Mouse (Mus musculus): ENCODE measurements around the gene Arhgap15. TPM values are rescaled to one million over a fixed set of nuclear protein-coding genes. Genes with fewer than 3 reads are reported as not detected.

Gene Arhgap15
- polyA plus RNA-seq, 1 experiment, result 1.7 TPM

DNA sequence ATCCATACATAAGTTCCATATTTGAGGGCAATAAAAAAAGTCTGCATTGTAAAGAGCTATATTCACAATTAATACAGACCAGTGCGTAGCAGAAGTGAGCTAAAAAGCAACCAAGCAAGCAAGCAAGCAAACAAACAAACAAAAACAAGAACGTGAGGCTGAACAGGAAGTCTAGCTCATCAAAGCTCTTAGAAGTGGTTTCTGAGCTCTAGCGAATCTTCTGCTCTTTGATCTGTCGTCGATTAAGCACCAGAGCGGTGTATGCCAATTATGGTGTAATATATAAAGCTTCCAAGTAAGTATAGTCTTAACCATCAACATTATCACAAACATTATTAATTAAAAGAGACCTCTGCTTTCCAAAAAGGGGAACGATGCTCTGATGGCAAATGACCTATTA lies 243.9 kb downstream of the Arhgap15 start:
- no peak overlapping the region for H3K4me3 ChIP-seq (ENCODE audit: insufficient read depth, low read depth, low read length)
- no peak overlapping the region for H3K27ac ChIP-seq (ENCODE audit: insufficient read depth, low read depth, low read length)
- no peaks in the 10 kb centered on the region for H3K4me1 ChIP-seq (ENCODE audit: control insufficient read depth, insufficient read depth, low read length)
- 81% methylated on average over 7 of the region's 7 CpGs for WGBS
- no peak for TF ChIP-seq POLR2A (IDR thresholded peaks at IDR 0.05; ENCODE audit: low read depth, low read length)
- no peak for DNase-seq
- H3K27me3 ChIP-seq (replicated peaks; ENCODE audit: control insufficient read depth, insufficient read depth, low read length), result no peaks in the 10 kb centered on the region
- H3K36me3 ChIP-seq (ENCODE audit: control insufficient read depth, insufficient read depth, low read length), result no peaks in the 10 kb centered on the region

DNA sequence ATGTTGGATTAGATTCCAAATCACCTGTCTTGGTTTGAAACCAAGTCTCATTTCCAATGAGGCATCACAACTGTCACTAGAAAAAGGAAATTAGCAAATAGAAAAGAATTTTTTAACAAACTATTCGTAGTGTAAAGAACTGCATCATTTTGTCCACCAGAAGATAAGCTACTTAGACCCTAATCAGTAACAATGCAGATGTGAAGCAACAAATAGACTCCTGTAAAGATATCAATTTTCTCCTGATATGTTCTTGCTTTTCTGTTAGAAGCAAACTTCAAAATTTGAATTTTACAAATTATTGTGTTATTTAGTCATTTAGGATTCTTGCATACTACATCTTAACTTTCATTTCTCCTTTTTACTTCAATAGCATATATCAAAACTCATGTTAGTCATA lies 253.8 kb downstream of the Arhgap15 start:
- no peak overlapping the region for H3K4me3 ChIP-seq (ENCODE audit: insufficient read depth, low read depth, low read length)
- H3K4me1 ChIP-seq (ENCODE audit: control insufficient read depth, insufficient read depth, low read length), result no peaks in the 10 kb centered on the region
- H3K27me3 ChIP-seq (replicated peaks; ENCODE audit: control insufficient read depth, insufficient read depth, low read length), result no peaks in the 10 kb centered on the region
- no peak for DNase-seq
- H3K27ac ChIP-seq (ENCODE audit: insufficient read depth, low read depth, low read length), result no peak overlapping the region
- TF ChIP-seq POLR2A (IDR thresholded peaks at IDR 0.05; ENCODE audit: low read depth, low read length) (no peak), CTCF (conservative IDR thresholded peaks at IDR 0.05; ENCODE audit: insufficient read depth, insufficient read length, low read depth, low read length) (no peak)
- WGBS, result 80% methylated on average over 1 of the region's 1 CpGs
- H3K36me3 ChIP-seq (ENCODE audit: control insufficient read depth, insufficient read depth, low read length), result no peaks in the 10 kb centered on the region

DNA sequence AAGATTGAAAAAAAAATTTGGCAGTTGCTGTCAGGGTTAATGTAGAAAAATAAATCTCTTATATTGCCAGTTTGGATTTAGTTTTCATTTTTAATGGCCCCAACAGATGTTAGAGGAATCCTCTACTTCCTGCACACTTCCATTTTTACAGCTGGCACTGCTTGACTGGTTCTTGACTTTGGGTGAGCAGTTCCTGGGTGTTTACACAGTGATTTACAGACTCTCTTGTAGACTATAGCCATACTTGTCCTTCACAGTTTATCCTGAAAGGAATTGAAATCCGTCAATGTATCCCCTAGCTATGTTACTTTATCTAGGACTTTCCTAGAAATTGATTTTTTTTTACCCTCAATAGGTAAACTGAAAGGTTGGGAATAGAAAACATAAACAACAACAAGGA lies 261.6 kb downstream of the Arhgap15 start:
- no peak for TF ChIP-seq POLR2A (IDR thresholded peaks at IDR 0.05; ENCODE audit: low read depth, low read length)
- no peak for TF ChIP-seq CTCF (conservative IDR thresholded peaks at IDR 0.05; ENCODE audit: insufficient read depth, insufficient read length, low read depth, low read length)
- Histone ChIP-seq H3K4me3 (ENCODE audit: insufficient read depth, low read depth, low read length) (no peak overlapping the region), H3K27ac (ENCODE audit: insufficient read depth, low read depth, low read length) (no peak overlapping the region), H3K27me3 (replicated peaks; ENCODE audit: control insufficient read depth, insufficient read depth, low read length) (no peaks in the 10 kb centered on the region), H3K36me3 (ENCODE audit: control insufficient read depth, insufficient read depth, low read length) (no peaks in the 10 kb centered on the region), H3K4me1 (ENCODE audit: control insufficient read depth, insufficient read depth, low read length) (no peaks in the 10 kb centered on the region)
- WGBS, result 47% methylated on average over 1 of the region's 1 CpGs
- no peak for DNase-seq

DNA sequence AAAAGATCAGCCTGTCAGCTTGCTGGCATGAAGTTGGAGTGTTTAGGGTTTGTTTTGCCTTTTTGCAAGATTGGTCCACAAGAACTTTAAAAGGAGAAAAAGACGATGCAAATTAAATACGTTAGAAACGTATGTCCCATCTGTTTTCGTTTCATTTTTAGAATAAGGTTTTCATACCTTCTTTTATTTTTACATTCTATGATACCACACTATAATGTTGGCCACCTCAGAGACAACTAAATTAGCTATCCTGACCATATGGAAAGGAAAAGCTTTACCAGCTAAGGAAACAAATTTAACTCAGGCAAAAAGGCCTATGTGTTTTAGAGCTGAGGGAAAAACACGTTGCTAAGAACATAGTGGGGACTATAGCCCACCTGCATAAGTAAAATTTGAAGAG lies 264.8 kb downstream of the Arhgap15 start:
- DNase-seq, result no peak
- 92% methylated on average over 5 of the region's 5 CpGs for WGBS
- H3K4me3 ChIP-seq (ENCODE audit: insufficient read depth, low read depth, low read length), result no peak overlapping the region
- no peak overlapping the region for H3K27ac ChIP-seq (ENCODE audit: insufficient read depth, low read depth, low read length)
- no peaks in the 10 kb centered on the region for H3K36me3 ChIP-seq (ENCODE audit: control insufficient read depth, insufficient read depth, low read length)
- H3K27me3 ChIP-seq (replicated peaks; ENCODE audit: control insufficient read depth, insufficient read depth, low read length), result no peaks in the 10 kb centered on the region
- no peak for TF ChIP-seq POLR2A (IDR thresholded peaks at IDR 0.05; ENCODE audit: low read depth, low read length)
- H3K4me1 ChIP-seq (ENCODE audit: control insufficient read depth, insufficient read depth, low read length), result no peaks in the 10 kb centered on the region

DNA sequence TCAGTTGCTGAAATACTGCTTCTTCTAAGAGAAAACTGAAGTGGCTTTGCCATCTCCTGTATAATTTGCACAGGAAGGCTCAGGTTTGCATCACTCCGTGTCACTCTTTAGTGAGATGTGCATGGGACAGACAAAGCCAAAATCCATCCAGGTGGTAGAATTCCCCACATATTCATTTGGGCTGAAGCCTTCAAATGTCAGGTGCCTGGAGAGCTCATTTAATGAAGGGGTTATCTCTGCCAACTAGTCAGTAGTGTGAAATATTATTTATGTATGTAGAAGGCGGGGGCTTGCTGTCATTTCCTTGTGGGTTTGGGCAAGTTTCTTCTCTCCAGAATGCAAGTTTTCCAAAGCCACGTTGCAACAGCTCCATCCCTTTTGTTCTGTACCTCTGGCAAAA lies 268.1 kb downstream of the Arhgap15 start:
- Histone ChIP-seq H3K27ac (ENCODE audit: insufficient read depth, low read depth, low read length) (no peak overlapping the region), H3K4me1 (ENCODE audit: control insufficient read depth, insufficient read depth, low read length) (no peaks in the 10 kb centered on the region), H3K27me3 (replicated peaks; ENCODE audit: control insufficient read depth, insufficient read depth, low read length) (no peaks in the 10 kb centered on the region), H3K4me3 (ENCODE audit: insufficient read depth, low read depth, low read length) (no peak overlapping the region), H3K36me3 (ENCODE audit: control insufficient read depth, insufficient read depth, low read length) (no peaks in the 10 kb centered on the region)
- DNase-seq, result no peak
- TF ChIP-seq CTCF (conservative IDR thresholded peaks at IDR 0.05; ENCODE audit: insufficient read depth, insufficient read length, low read depth, low read length) (no peak), POLR2A (IDR thresholded peaks at IDR 0.05; ENCODE audit: low read depth, low read length) (no peak)
- WGBS, result 80% methylated on average over 3 of the region's 3 CpGs

DNA sequence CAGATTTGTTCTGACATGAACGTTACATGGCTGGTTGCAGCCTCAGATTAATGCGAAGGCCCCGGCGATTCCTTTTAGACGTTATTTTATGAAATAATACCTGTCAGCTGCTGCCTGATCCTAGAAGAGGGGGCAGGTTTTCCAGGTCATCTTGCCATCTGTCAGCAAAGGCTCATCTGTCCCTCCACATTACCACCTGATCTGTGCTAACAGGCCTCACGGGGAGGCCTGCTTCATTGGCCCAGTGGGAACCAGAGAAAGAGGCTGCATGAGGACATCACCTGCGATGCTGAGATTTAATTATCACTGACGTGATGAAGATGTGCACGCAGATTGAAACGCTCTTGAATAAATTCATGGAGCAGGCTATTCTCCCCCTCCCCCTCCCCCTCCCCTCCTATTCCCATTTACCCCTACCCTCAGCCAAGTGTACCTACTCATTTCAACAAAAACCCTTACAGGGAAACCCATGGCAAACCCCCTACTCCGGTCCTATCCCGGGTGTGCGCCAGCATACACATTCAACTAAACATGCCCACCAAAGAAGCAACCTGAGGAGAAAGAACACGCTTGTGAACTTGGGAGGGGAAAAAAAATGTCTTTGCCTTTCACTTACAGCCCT lies 268.9 kb downstream of the Arhgap15 start:
- 90% methylated on average over 14 of the region's 14 CpGs for WGBS
- Histone ChIP-seq H3K27me3 (replicated peaks; ENCODE audit: control insufficient read depth, insufficient read depth, low read length) (no peaks in the 10 kb centered on the region), H3K36me3 (ENCODE audit: control insufficient read depth, insufficient read depth, low read length) (no peaks in the 10 kb centered on the region), H3K4me3 (ENCODE audit: insufficient read depth, low read depth, low read length) (no peak overlapping the region), H3K27ac (ENCODE audit: insufficient read depth, low read depth, low read length) (no peak overlapping the region), H3K4me1 (ENCODE audit: control insufficient read depth, insufficient read depth, low read length) (no peaks in the 10 kb centered on the region)
- no peak for TF ChIP-seq POLR2A (IDR thresholded peaks at IDR 0.05; ENCODE audit: low read depth, low read length)
- DNase-seq, result no peak

DNA sequence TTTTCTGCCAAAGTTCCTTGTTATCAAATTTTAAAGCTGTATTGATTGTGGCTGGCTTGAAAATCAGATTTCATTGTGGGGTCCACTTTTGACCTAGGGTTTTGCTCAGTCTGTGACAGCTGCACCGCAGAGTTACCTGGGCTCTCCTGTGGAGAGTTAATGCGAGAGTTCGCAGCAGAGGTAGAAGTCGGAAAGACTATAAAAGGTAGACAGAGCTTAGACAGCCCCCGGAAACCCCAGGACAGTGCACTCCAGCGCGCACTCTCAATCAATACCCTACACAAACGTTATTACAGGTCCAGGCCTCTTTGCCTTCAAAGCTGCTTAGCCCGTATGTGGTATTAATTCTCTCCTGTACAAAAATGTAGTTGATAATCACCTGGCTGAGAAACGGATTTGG lies 269.4 kb downstream of the Arhgap15 start:
- Histone ChIP-seq H3K4me3 (ENCODE audit: insufficient read depth, low read depth, low read length) (no peak overlapping the region), H3K36me3 (ENCODE audit: control insufficient read depth, insufficient read depth, low read length) (no peaks in the 10 kb centered on the region), H3K4me1 (ENCODE audit: control insufficient read depth, insufficient read depth, low read length) (no peaks in the 10 kb centered on the region), H3K27me3 (replicated peaks; ENCODE audit: control insufficient read depth, insufficient read depth, low read length) (no peaks in the 10 kb centered on the region), H3K27ac (ENCODE audit: insufficient read depth, low read depth, low read length) (no peak overlapping the region)
- no peak for DNase-seq
- no peak for TF ChIP-seq POLR2A (IDR thresholded peaks at IDR 0.05; ENCODE audit: low read depth, low read length)
- TF ChIP-seq CTCF (conservative IDR thresholded peaks at IDR 0.05; ENCODE audit: insufficient read depth, insufficient read length, low read depth, low read length), result no peak
- 90% methylated on average over 10 of the region's 10 CpGs for WGBS

DNA sequence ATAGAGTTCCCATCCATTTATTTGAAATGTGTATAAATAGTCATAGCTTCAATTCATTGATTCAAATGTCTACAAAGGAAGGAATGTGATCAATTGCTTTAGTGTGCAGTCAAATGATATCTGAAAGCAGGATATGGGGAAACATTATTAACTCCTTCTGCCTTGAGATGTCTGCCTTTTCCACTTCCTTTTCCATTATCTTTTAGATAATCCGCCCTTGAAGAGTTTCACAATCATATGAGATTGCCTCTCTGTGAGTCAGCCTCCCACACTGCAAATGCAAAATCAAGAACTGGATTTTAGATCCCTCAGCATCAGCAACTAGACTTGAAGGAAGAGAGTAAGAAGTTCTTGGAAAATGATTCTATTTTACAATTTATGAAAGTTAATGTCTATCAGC lies 276.1 kb downstream of the Arhgap15 start:
- 69% methylated on average over 1 of the region's 1 CpGs for WGBS
- DNase-seq, result no peak
- no peak overlapping the region for H3K4me3 ChIP-seq (ENCODE audit: insufficient read depth, low read depth, low read length)
- TF ChIP-seq POLR2A (IDR thresholded peaks at IDR 0.05; ENCODE audit: low read depth, low read length) (no peak), CTCF (conservative IDR thresholded peaks at IDR 0.05; ENCODE audit: insufficient read depth, insufficient read length, low read depth, low read length) (no peak)
- H3K36me3 ChIP-seq (ENCODE audit: control insufficient read depth, insufficient read depth, low read length), result no peaks in the 10 kb centered on the region
- H3K27me3 ChIP-seq (replicated peaks; ENCODE audit: control insufficient read depth, insufficient read depth, low read length), result no peaks in the 10 kb centered on the region
- H3K4me1 ChIP-seq (ENCODE audit: control insufficient read depth, insufficient read depth, low read length), result no peaks in the 10 kb centered on the region
- no peak overlapping the region for H3K27ac ChIP-seq (ENCODE audit: insufficient read depth, low read depth, low read length)

Measured in kidney, adult 2 months (tissue).